Comparison of ENCODE assay signal across 14 mouse cellular contexts in genomic region chr8:79375775-79376123, GRCm38 (mm10). TPM values are rescaled to one million over a fixed set of nuclear protein-coding genes. Genes with fewer than 3 reads are reported as not detected.
DNase-seq lines count a peak whose midpoint lies in the region; ATAC-seq and TF ChIP-seq lines count a peak whose summit lies in the region.
"Had no signal": no experiment of that assay in that cellular context is flagged by ENCODE, and none has a peak within 500 bp of the region (broad histone marks: within the 10 kb centered on the region; RNA-seq: fewer than 3 reads in every experiment).

No protein-coding gene starts in this region.

- no peak overlapping the region for H3K4me2 ChIP-seq in kidney, embryonic 16.5 days (replicated peaks; ENCODE audit: low read depth, low read length)
- H3K4me2 ChIP-seq in intestine, embryonic 14.5 days (ENCODE audit: low read length): no peak overlapping the region
- H3K4me2 ChIP-seq in liver, embryonic 15.5 days: peak overlapping the region; percentile 50
- no peak overlapping the region for H3K4me2 ChIP-seq in midbrain, embryonic 13.5 days (replicated peaks)
- H3K4me2 ChIP-seq: midbrain, embryonic 15.5 days had no signal

- no peak for ATAC-seq in kidney, embryonic 16.5 days (ENCODE audit: low FRiP score, low TSS enrichment)
- no peak for ATAC-seq in intestine, embryonic 14.5 days (replicated peaks; ENCODE audit: low FRiP score, low TSS enrichment, low read depth)
- ATAC-seq in liver, embryonic 15.5 days (ENCODE audit: insufficient read depth): peak; percentile 70
- no peak for ATAC-seq in midbrain, embryonic 13.5 days
- ATAC-seq: midbrain, embryonic 15.5 days had no signal

- 0 out of 2 replicates have a peak overlapping the region, but pooled peaks have one; percentile 28 for H3K27ac ChIP-seq in kidney, embryonic 16.5 days (ENCODE audit: low read length)
- H3K27ac ChIP-seq in intestine, embryonic 14.5 days (ENCODE audit: low read depth): peak overlapping the region; percentile 55; the same call in 1 of the 2 replicates
- no peak overlapping the region; the same call in 1 of the 2 replicates for H3K27ac ChIP-seq in liver, embryonic 15.5 days (replicated peaks)
- no peak overlapping the region for H3K27ac ChIP-seq in midbrain, embryonic 13.5 days
- H3K27ac ChIP-seq: midbrain, embryonic 15.5 days had no signal

- no peak for DNase-seq in kidney, postnatal 36 days
- DNase-seq in brain, embryonic 14.5 days (ENCODE audit: low read depth): peak; percentile 42
- no peak for DNase-seq in intestine, embryonic 14.5 days (ENCODE audit: low spot score)
- DNase-seq in ovary, postnatal 14 days (ENCODE audit: low spot score): no peak
- DNase-seq in thymus, postnatal 10 days (ENCODE audit: low spot score in 2 of 2): no peak
- DNase-seq: adrenal gland, postnatal 10 days; cerebellum, postnatal 36 days; gastrocnemius, postnatal 25 days; kidney, adult 9 months had no signal

- H3K9ac ChIP-seq in kidney, embryonic 16.5 days (replicated peaks; ENCODE audit: low read length): no peak overlapping the region
- H3K9ac ChIP-seq in intestine, embryonic 14.5 days (ENCODE audit: low read length): no peak overlapping the region
- no peak overlapping the region for H3K9ac ChIP-seq in liver, embryonic 15.5 days
- no peak overlapping the region for H3K9ac ChIP-seq in midbrain, embryonic 13.5 days (replicated peaks)
- H3K9ac ChIP-seq: midbrain, embryonic 15.5 days had no signal

- peaks cover 15% of the 10 kb centered on the region for H3K36me3 ChIP-seq in kidney, embryonic 16.5 days (ENCODE audit: insufficient read depth, low read length)
- peaks cover 15% of the 10 kb centered on the region for H3K36me3 ChIP-seq in intestine, embryonic 14.5 days (ENCODE audit: control insufficient read depth, insufficient read depth, low read length)
- no peaks in the 10 kb centered on the region for H3K36me3 ChIP-seq in liver, embryonic 15.5 days (replicated peaks)
- peaks cover 24% of the 10 kb centered on the region for H3K36me3 ChIP-seq in midbrain, embryonic 13.5 days

- no peak for TF ChIP-seq CTCF in brain, embryonic 14.5 days (IDR thresholded peaks at IDR 0.05; ENCODE audit: borderline replicate concordance, extremely low read depth, insufficient read depth, insufficient read length)

- H3K4me1 ChIP-seq in kidney, embryonic 16.5 days (ENCODE audit: insufficient read depth, low read length): peaks cover 32% of the 10 kb centered on the region
- peaks cover 29% of the 10 kb centered on the region for H3K4me1 ChIP-seq in intestine, embryonic 14.5 days (replicated peaks; ENCODE audit: control insufficient read depth, insufficient read depth, low read length)
- peaks cover 48% of the 10 kb centered on the region for H3K4me1 ChIP-seq in liver, embryonic 15.5 days (replicated peaks)
- H3K4me1 ChIP-seq in midbrain, embryonic 13.5 days (replicated peaks): peaks cover 41% of the 10 kb centered on the region

- no peak overlapping the region for H3K4me3 ChIP-seq in kidney, embryonic 16.5 days (ENCODE audit: low read length)
- no peak overlapping the region for H3K4me3 ChIP-seq in intestine, embryonic 14.5 days (ENCODE audit: low read depth, low read length)
- no peak overlapping the region for H3K4me3 ChIP-seq in liver, embryonic 15.5 days (replicated peaks)
- no peak overlapping the region for H3K4me3 ChIP-seq in midbrain, embryonic 13.5 days (replicated peaks)
- H3K4me3 ChIP-seq: erythroblast, embryonic 14.5 days; midbrain, embryonic 15.5 days had no signal

- 68% methylated on average over 5 of the region's 5 CpGs for WGBS in kidney, embryonic 16.5 days
- WGBS in intestine, embryonic 14.5 days: 60% methylated on average over 5 of the region's 5 CpGs
- 4% methylated on average over 5 of the region's 5 CpGs for WGBS in liver, embryonic 15.5 days (ENCODE audit: insufficient replicate concordance)
- 79% methylated on average over 5 of the region's 5 CpGs for WGBS in midbrain, embryonic 13.5 days

- H3K27me3 ChIP-seq in kidney, embryonic 16.5 days (ENCODE audit: insufficient read depth, low read length): no peaks in the 10 kb centered on the region
- H3K27me3 ChIP-seq in intestine, embryonic 14.5 days (replicated peaks; ENCODE audit: control insufficient read depth, insufficient read depth, low read length): no peaks in the 10 kb centered on the region
- no peaks in the 10 kb centered on the region for H3K27me3 ChIP-seq in liver, embryonic 15.5 days
- H3K27me3 ChIP-seq in midbrain, embryonic 13.5 days: no peaks in the 10 kb centered on the region
- H3K27me3 ChIP-seq: midbrain, embryonic 15.5 days had no signal

- no peak for TF ChIP-seq POLR2A in brain, embryonic 14.5 days (IDR thresholded peaks at IDR 0.05; ENCODE audit: borderline replicate concordance, extremely low read depth, insufficient read depth, insufficient read length, poor library complexity, severe bottlenecking)

- H3K9me3 ChIP-seq in kidney, embryonic 16.5 days (ENCODE audit: low read length): no peaks in the 10 kb centered on the region
- no peaks in the 10 kb centered on the region for H3K9me3 ChIP-seq in intestine, embryonic 14.5 days (ENCODE audit: control insufficient read depth, low read length)
- H3K9me3 ChIP-seq in liver, embryonic 15.5 days (replicated peaks): no peaks in the 10 kb centered on the region
- H3K9me3 ChIP-seq in midbrain, embryonic 13.5 days: no peaks in the 10 kb centered on the region
- H3K9me3 ChIP-seq: midbrain, embryonic 15.5 days had no signal

RNA-seq across cellular contexts. Expression of gene Smad1, which starts 23.6 kb away (rescaled TPM):
- 38.3 and 42.8 TPM in 2 replicates for polyA plus RNA-seq in kidney, embryonic 16.5 days (2015; fragmentation: Nextera tagmentation; extraction: Ambion mirVana)
- 58.1 and 69.3 TPM in 2 replicates for polyA plus RNA-seq in brain, embryonic 14.5 days (2012; rRNA removed)
- polyA plus RNA-seq in intestine, embryonic 14.5 days (2014; fragmentation: Nextera tagmentation; extraction: Ambion mirVana): 52.3 and 59.1 TPM in 2 replicates
- 6.1 and 6.4 TPM in 2 replicates for polyA plus RNA-seq in liver, embryonic 15.5 days (2015; fragmentation: Nextera tagmentation; extraction: Ambion mirVana)
- 63.2 and 64.6 TPM in 2 replicates for polyA plus RNA-seq in midbrain, embryonic 13.5 days (2015; fragmentation: Nextera tagmentation; extraction: Ambion mirVana)

Comparison
In these comparisons a context has a peak if more than half of its experiments do, and no peak if none do; other contexts are left out.
1. H3K27ac ChIP-seq: peak in kidney, embryonic 16.5 days (single experiment) and intestine, embryonic 14.5 days (single experiment); none in liver, embryonic 15.5 days (single experiment) and midbrain, embryonic 13.5 days (single experiment).